Mouse (Mus musculus): ENCODE results near the gene Kcnj8. TPM values are rescaled to one million over a fixed set of nuclear protein-coding genes. Genes with fewer than 3 reads are reported as not detected.

The Kcnj8 gene
- polyA plus RNA-seq, 1 experiment from 2014 or later: 44.6 TPM

DNA sequence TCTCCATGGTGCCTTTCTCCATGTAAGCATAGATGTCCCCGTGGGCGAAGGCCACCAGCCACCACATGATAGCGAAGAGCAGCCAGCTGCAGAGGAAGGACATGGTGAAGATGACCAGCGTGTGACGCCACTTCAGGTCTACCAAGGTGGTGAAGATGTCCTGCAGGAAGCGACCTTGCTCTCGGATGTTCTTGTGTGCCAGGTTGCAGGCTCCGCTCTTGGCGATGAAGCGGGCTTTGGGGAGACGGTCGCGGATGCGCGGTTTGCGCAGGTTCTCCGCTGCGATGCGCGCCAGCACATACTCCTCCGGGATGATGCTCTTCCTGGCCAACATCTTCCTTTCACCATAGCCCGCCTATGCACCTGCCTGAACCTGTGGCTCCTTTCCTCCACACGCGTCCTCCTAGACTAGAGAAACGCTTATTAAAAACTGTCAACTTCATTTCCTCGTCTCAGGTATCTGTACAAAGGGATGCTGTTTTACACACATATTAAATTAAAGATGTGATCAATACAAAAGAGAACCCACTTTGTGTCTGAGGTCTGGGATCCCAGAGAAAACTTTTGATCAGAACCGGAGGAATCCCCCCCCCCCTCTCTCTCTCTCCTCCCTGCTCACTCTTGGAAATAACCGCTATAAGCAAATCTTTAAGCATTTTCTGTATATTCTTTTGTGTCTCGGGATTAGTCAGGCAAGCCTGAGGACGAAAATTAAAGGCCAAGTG is 1.2 kb downstream of the Kcnj8 start:
- ATAC-seq (ENCODE audit: low FRiP score, low TSS enrichment): no peak
- Histone ChIP-seq H3K4me3 (ENCODE audit: low read depth, low read length) (peak overlapping the region; percentile 55), H3K9ac (ENCODE audit: low read length) (peak overlapping the region; percentile 75), H3K9me3 (ENCODE audit: control insufficient read depth, low read length) (no peaks in the 10 kb centered on the region), H3K4me2 (replicated peaks; ENCODE audit: low read depth) (peak overlapping the region; percentile 60), H3K27ac (replicated peaks) (peak overlapping the region; percentile 93), H3K36me3 (ENCODE audit: control insufficient read depth, insufficient read depth, low read length) (no peaks in the 10 kb centered on the region), H3K4me1 (replicated peaks; ENCODE audit: control insufficient read depth, insufficient read depth) (peaks cover 3% of the 10 kb centered on the region; the same call in 1 of the 2 replicates), H3K27me3 (ENCODE audit: control insufficient read depth, insufficient read depth, low read length) (no peaks in the 10 kb centered on the region; the same call in 1 of the 2 replicates)
- peak; percentile 16 for DNase-seq (ENCODE audit: low spot score)
- TF ChIP-seq CTCF (IDR thresholded peaks at IDR 0.05; ENCODE audit: low read depth) (no peak), EP300 (optimal IDR thresholded peaks at IDR 0.05) (no peak)
- WGBS: 9% methylated on average over 30 of the region's 30 CpGs

GRCm38 (mm10) chr6:142568713-142569357 is 2.6 kb downstream of the Kcnj8 start:
- Histone ChIP-seq H3K4me2 (replicated peaks; ENCODE audit: low read depth) (peak overlapping the region; percentile 46), H3K4me1 (replicated peaks; ENCODE audit: control insufficient read depth, insufficient read depth) (peaks cover 3% of the 10 kb centered on the region; the same call in 1 of the 2 replicates), H3K4me3 (ENCODE audit: low read depth, low read length) (peak overlapping the region; percentile 29), H3K36me3 (ENCODE audit: control insufficient read depth, insufficient read depth, low read length) (no peaks in the 10 kb centered on the region), H3K27ac (replicated peaks) (0 out of 2 replicates have a peak overlapping the region, but pooled peaks have one; percentile 50), H3K9me3 (ENCODE audit: control insufficient read depth, low read length) (no peaks in the 10 kb centered on the region), H3K9ac (ENCODE audit: low read length) (peak overlapping the region; percentile 39), H3K27me3 (ENCODE audit: control insufficient read depth, insufficient read depth, low read length) (no peaks in the 10 kb centered on the region; the same call in 1 of the 2 replicates)
- TF ChIP-seq CTCF (IDR thresholded peaks at IDR 0.05; ENCODE audit: low read depth) (no peak), EP300 (optimal IDR thresholded peaks at IDR 0.05) (no peak)
- 33% methylated on average over 7 of the region's 7 CpGs for WGBS
- DNase-seq (ENCODE audit: low spot score): no peak
- ATAC-seq (ENCODE audit: low FRiP score, low TSS enrichment): no peak

- Histone ChIP-seq H3K9ac (ENCODE audit: low read length) (no peak overlapping the region), H3K4me3 (ENCODE audit: low read depth, low read length) (no peak overlapping the region; the same call in 1 of the 2 replicates), H3K27ac (replicated peaks) (no peak overlapping the region), H3K4me1 (replicated peaks; ENCODE audit: control insufficient read depth, insufficient read depth) (peaks cover 3% of the 10 kb centered on the region; the same call in 1 of the 2 replicates), H3K9me3 (ENCODE audit: control insufficient read depth, low read length) (no peaks in the 10 kb centered on the region), H3K36me3 (ENCODE audit: control insufficient read depth, insufficient read depth, low read length) (no peaks in the 10 kb centered on the region), H3K4me2 (replicated peaks; ENCODE audit: low read depth) (peak overlapping the region; percentile 45), H3K27me3 (ENCODE audit: control insufficient read depth, insufficient read depth, low read length) (no peaks in the 10 kb centered on the region; the same call in 1 of the 2 replicates)
- WGBS: 10% methylated on average over 5 of the region's 5 CpGs
- TF ChIP-seq CTCF (IDR thresholded peaks at IDR 0.05; ENCODE audit: low read depth): no peak
- no peak for TF ChIP-seq EP300 (optimal IDR thresholded peaks at IDR 0.05)
- no peak for ATAC-seq (ENCODE audit: low FRiP score, low TSS enrichment)
- DNase-seq (ENCODE audit: low spot score): peak; percentile 44
Observed at GRCm38 (mm10) chr6:142567452-142567851, 4.0 kb downstream of the Kcnj8 start.

- Histone ChIP-seq H3K27ac (replicated peaks) (no peak overlapping the region), H3K4me1 (replicated peaks; ENCODE audit: control insufficient read depth, insufficient read depth) (peaks cover 3% of the 10 kb centered on the region; the same call in 1 of the 2 replicates), H3K36me3 (ENCODE audit: control insufficient read depth, insufficient read depth, low read length) (no peaks in the 10 kb centered on the region), H3K9me3 (ENCODE audit: control insufficient read depth, low read length) (no peaks in the 10 kb centered on the region), H3K4me3 (ENCODE audit: low read depth, low read length) (no peak overlapping the region), H3K27me3 (ENCODE audit: control insufficient read depth, insufficient read depth, low read length) (no peaks in the 10 kb centered on the region), H3K4me2 (replicated peaks; ENCODE audit: low read depth) (no peak overlapping the region), H3K9ac (ENCODE audit: low read length) (no peak overlapping the region)
- DNase-seq (ENCODE audit: low spot score) (no peak), ATAC-seq (ENCODE audit: low FRiP score, low TSS enrichment) (no peak)
- 87% methylated on average over 3 of the region's 3 CpGs for WGBS
- TF ChIP-seq EP300 (optimal IDR thresholded peaks at IDR 0.05) (no peak), CTCF (IDR thresholded peaks at IDR 0.05; ENCODE audit: low read depth) (no peak)
Observed at GRCm38 (mm10) chr6:142564746-142565145, 6.7 kb downstream of the Kcnj8 start.

- Histone ChIP-seq H3K4me2 (replicated peaks; ENCODE audit: low read depth) (no peak overlapping the region), H3K9me3 (ENCODE audit: control insufficient read depth, low read length) (no peaks in the 10 kb centered on the region), H3K9ac (ENCODE audit: low read length) (no peak overlapping the region), H3K4me1 (replicated peaks; ENCODE audit: control insufficient read depth, insufficient read depth) (no peaks in the 10 kb centered on the region), H3K27me3 (ENCODE audit: control insufficient read depth, insufficient read depth, low read length) (no peaks in the 10 kb centered on the region), H3K36me3 (ENCODE audit: control insufficient read depth, insufficient read depth, low read length) (no peaks in the 10 kb centered on the region), H3K27ac (replicated peaks) (no peak overlapping the region), H3K4me3 (ENCODE audit: low read depth, low read length) (no peak overlapping the region)
- ATAC-seq (ENCODE audit: low FRiP score, low TSS enrichment) (no peak), DNase-seq (ENCODE audit: low spot score) (no peak)
- WGBS: 66% methylated on average over 1 of the region's 1 CpGs
- no peak for TF ChIP-seq EP300 (optimal IDR thresholded peaks at IDR 0.05)
- no peak for TF ChIP-seq CTCF (IDR thresholded peaks at IDR 0.05; ENCODE audit: low read depth)
Observed at GRCm38 (mm10) chr6:142561151-142561550, 10.3 kb downstream of the Kcnj8 start.

All from stomach, postnatal 0 days (tissue).